Mouse (Mus musculus) lung, adult 2 months (tissue): ENCODE data around the gene Lsamp.

Experiments
- CTCF ChIP-seq: fragments of 200-500 bp; IDR thresholded peaks from 2 replicates; pipeline ENCODE4 v1.5.1; 2011; ENCODE audit warnings: mild to moderate bottlenecking, low read length, control low read depth; ENCODE audit not compliant: insufficient read depth
- POLR2A ChIP-seq: fragments of 200-500 bp; IDR thresholded peaks from 2 replicates; pipeline ENCODE4 v1.6.1; 2011; ENCODE audit warnings: low read depth, mild to moderate bottlenecking, control low read depth, low read length, borderline replicate concordance; ENCODE audit errors: extremely low read depth

- TF ChIP-seq POLR2A, result no peak
- TF ChIP-seq CTCF, result no peak
These were observed 76.3 kb downstream of the Lsamp start for GRCm38 (mm10) chr16:40060491-40060890.
